Mouse (Mus musculus) C2C12 (cell line): ENCODE measurements around the gene Spem1. TPM values are rescaled to one million over a fixed set of nuclear protein-coding genes. Genes with fewer than 3 reads are reported as not detected.

Source experiments
- H3K27me3 ChIP-seq: one replicate; pipeline ENCODE4 v1.6.1; 2011; ENCODE audit not compliant: control insufficient read depth, insufficient read depth, insufficient read length
- H3K36me3 ChIP-seq: one replicate; pipeline ENCODE4 v1.6.1; 2011; ENCODE audit not compliant: control insufficient read depth, insufficient read depth
- H3K4me3 ChIP-seq: one replicate; pipeline ENCODE4 v1.5.1; 2011; ENCODE audit warnings: mild to moderate bottlenecking, control low read depth; ENCODE audit not compliant: poor library complexity, insufficient read depth, severe bottlenecking
- H3K79me2 ChIP-seq: one replicate; pipeline ENCODE4 v1.6.1; 2011; ENCODE audit not compliant: control insufficient read depth, insufficient read depth
- H3K79me3 ChIP-seq: one replicate; pipeline ENCODE4 v1.6.1; 2011; ENCODE audit warnings: low read depth, control low read depth
- H3ac ChIP-seq: one replicate; pipeline ENCODE3; 2011; ENCODE audit warnings: low read depth; ENCODE audit not compliant: control insufficient read depth, insufficient read length
- CEBPB ChIP-seq: IDR thresholded peaks from one replicate; pipeline ENCODE4 v1.6.1; 2011; ENCODE audit warnings: low read depth, mild to moderate bottlenecking, control low read depth, moderate library complexity
- CTCF ChIP-seq: IDR thresholded peaks from one replicate; pipeline ENCODE4 v1.5.1; 2011; ENCODE audit not compliant: control insufficient read depth, insufficient read depth, insufficient read length
- FOSL1 ChIP-seq: IDR thresholded peaks from one replicate; pipeline ENCODE4 v1.8.0; 2011; ENCODE audit warnings: mild to moderate bottlenecking, low read length; ENCODE audit not compliant: poor library complexity, insufficient read depth, severe bottlenecking
- MAX ChIP-seq: IDR thresholded peaks from one replicate; pipeline ENCODE4 v1.6.1; 2011; ENCODE audit warnings: mild to moderate bottlenecking, control low read depth
- MYOD1 ChIP-seq: IDR thresholded peaks from one replicate; pipeline ENCODE4 v1.6.1; 2011; ENCODE audit warnings: low read depth; ENCODE audit not compliant: control insufficient read depth, insufficient read length
- MYOG ChIP-seq: IDR thresholded peaks from one replicate; pipeline ENCODE4 v1.6.1; 2011; ENCODE audit not compliant: control insufficient read depth, insufficient read length; ENCODE audit errors: extremely low read depth
- USF1 ChIP-seq: IDR thresholded peaks from one replicate; pipeline ENCODE4 v1.6.1; 2011; ENCODE audit warnings: low read depth, mild to moderate bottlenecking, control low read depth, moderate library complexity
- polyA plus RNA-seq: library from polyadenylated mRNA; unstranded; fragments of >200 nt; fragmentation: generic; extraction: Trizol; gene quantifications from one replicate; pipeline ENCODE4 v1.2.1, GENCODE M21; 2012; ENCODE audit warnings: missing spikeins

Spem1 gene
- polyA plus RNA-seq, 1 experiment = not detected

DNA sequence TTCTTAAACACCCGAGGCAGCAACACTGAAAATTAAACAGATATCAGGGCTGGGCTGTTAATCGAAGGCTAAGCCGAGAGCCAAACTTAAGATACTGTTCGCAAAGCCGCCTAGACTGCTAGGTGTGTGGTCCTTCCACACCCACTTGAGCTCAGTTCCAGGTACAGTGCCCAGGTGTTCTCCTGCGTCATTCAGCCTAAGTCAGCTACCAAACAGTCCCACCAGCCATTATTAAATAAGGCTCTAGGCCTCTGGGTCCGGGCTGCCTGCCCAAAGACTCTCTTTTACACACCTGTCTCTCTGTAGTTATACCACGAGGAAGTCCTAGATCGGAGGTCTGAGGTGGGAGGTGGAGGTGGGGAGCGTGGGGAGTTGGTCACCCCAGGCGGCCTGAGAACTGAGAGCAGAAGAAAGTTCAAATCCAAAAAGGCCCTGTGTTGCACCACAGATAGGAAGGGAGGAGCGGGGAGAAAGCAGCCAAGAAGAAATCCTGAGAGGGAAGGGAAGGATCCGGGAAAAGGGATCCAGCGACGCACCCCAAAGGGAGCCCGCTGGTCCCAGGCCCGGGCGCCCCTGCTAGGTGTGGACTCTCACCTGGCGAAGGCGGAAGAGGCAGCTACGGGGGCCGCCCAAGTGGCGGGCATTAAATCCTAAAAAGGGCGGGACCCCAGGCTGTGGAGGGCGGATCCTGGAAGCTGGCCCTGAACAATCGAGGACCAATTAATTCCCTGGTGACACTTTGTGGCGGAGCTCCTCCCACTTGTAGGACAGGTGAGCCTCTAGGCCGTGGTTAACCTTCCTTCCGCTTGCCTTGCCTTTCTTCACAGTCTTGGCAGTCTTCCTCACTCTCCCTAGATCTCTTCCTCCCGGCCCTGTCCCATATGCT, 36.4 kb upstream of the Spem1 start, which contains the start of gene Tnk1:
Gene Tnk1 (minus strand): TSS at position 618 of the 886 bp plus-strand sequence.
- TF ChIP-seq MAX = no peak
- no peak for TF ChIP-seq CTCF
- TF ChIP-seq USF1 = no peak
- no peak for TF ChIP-seq FOSL1
- no peak for TF ChIP-seq CEBPB
- no peak for TF ChIP-seq MYOG
- TF ChIP-seq MYOD1 = no peak
- Histone ChIP-seq H3K4me3 (no peak within 1 kb of the TSS), H3K36me3 (no peaks in the 10 kb centered on the region), H3ac (no peak within 1 kb of the TSS), H3K27me3 (peaks cover 8% of the 10 kb centered on the region), H3K79me2 (no peaks in the 10 kb centered on the region), H3K79me3 (no peaks in the 10 kb centered on the region)

DNA sequence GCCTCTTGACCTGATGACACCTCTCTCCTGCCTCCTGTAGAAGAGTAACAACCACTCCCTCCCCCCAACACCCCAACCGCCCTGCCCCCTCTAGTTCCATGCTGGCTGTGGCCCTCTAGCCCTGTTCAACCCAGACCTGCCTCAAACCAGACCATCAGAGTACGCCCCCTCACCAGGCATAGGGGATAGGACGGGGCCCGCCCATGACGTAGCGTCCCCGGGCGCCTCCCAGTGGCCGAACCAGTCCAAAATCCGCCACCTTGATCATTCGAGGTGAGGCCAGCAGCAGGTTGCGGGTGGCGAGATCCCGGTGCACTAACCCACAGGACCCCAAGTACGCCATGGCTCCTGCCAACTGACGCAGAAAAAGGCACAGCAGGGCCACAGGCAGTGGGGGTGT, 33.4 kb upstream of the Spem1 start:
- peaks cover 15% of the 10 kb centered on the region for H3K36me3 ChIP-seq
- no peak overlapping the region for H3ac ChIP-seq
- H3K4me3 ChIP-seq = no peak overlapping the region
- peak; percentile 53 for TF ChIP-seq CTCF
- TF ChIP-seq FOSL1 = no peak
- no peaks in the 10 kb centered on the region for H3K79me2 ChIP-seq
- H3K27me3 ChIP-seq = peaks cover 8% of the 10 kb centered on the region
- H3K79me3 ChIP-seq = no peaks in the 10 kb centered on the region

DNA sequence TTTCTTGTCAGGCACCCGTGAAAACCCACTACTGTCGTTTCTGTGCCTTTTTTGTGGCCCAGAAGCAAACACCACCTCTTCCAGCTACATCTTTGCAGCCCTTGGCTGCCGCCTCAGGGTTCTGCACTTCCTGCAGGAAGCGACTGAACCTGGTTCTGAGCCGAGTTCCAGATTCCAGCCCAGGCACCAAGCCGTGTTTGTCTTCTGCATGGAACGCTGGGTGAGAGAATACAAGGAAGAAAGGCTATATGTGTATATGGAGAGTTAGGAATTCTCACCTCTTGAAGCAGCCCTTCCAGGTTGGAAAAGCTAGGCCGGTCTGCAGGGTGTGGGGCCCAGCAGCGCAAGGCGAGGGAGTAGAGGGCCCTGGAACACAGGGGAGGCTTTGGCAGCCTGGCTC, 32.7 kb upstream of the Spem1 start:
- Histone ChIP-seq H3K79me3 (no peaks in the 10 kb centered on the region), H3ac (no peak overlapping the region), H3K4me3 (no peak overlapping the region), H3K27me3 (peaks cover 8% of the 10 kb centered on the region), H3K79me2 (no peaks in the 10 kb centered on the region), H3K36me3 (peaks cover 22% of the 10 kb centered on the region)
- no peak for TF ChIP-seq CTCF
- no peak for TF ChIP-seq MYOG
- no peak for TF ChIP-seq CEBPB
- no peak for TF ChIP-seq MYOD1
- TF ChIP-seq USF1 = no peak
- TF ChIP-seq MAX = no peak
- TF ChIP-seq FOSL1 = no peak

GRCm38 (mm10) chr11:69853994-69854393, 32.0 kb upstream of the Spem1 start:
- Histone ChIP-seq H3K79me2 (no peaks in the 10 kb centered on the region), H3K36me3 (peaks cover 28% of the 10 kb centered on the region), H3K4me3 (no peak overlapping the region), H3ac (no peak overlapping the region), H3K27me3 (peaks cover 8% of the 10 kb centered on the region), H3K79me3 (no peaks in the 10 kb centered on the region)
- no peak for TF ChIP-seq FOSL1
- TF ChIP-seq USF1 = peak; percentile 87

GRCm38 (mm10) chr11:69850754-69851153, 28.8 kb upstream of the Spem1 start:
- no peaks in the 10 kb centered on the region for H3K27me3 ChIP-seq
- H3ac ChIP-seq = no peak overlapping the region
- peaks cover 45% of the 10 kb centered on the region for H3K36me3 ChIP-seq
- peaks cover 2% of the 10 kb centered on the region for H3K79me3 ChIP-seq
- peaks cover 22% of the 10 kb centered on the region for H3K79me2 ChIP-seq
- no peak overlapping the region for H3K4me3 ChIP-seq
- no peak for TF ChIP-seq FOSL1
- TF ChIP-seq MYOG = no peak
- TF ChIP-seq MYOD1 = no peak
- no peak for TF ChIP-seq CTCF
- TF ChIP-seq CEBPB = no peak
- no peak for TF ChIP-seq USF1

DNA sequence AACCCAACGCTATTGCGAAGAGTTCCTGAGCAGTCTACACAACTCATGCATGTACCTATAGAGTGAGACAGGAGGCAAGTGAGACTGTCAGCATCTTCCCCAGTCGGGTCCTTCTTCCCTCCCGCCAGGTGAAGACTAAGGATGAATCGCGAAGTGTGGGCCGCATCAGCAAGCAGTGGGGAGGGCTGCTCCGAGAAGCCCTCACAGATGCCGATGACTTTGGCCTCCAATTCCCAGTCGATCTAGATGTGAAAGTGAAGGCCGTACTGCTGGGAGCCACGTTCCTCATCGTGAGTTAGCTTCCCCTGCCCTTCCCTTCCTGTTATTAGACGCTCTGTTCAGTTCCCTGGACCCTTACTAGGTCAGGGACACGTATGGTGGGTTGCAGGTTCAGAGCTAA, 27.9 kb upstream of the Spem1 start:
- Histone ChIP-seq H3K36me3 (peaks cover 45% of the 10 kb centered on the region), H3K79me2 (peaks cover 22% of the 10 kb centered on the region), H3K27me3 (no peaks in the 10 kb centered on the region), H3ac (no peak overlapping the region), H3K4me3 (no peak overlapping the region), H3K79me3 (peaks cover 2% of the 10 kb centered on the region)
- TF ChIP-seq MYOD1 = no peak
- no peak for TF ChIP-seq FOSL1
- no peak for TF ChIP-seq MAX
- no peak for TF ChIP-seq USF1
- TF ChIP-seq CEBPB = no peak
- TF ChIP-seq MYOG = no peak
- TF ChIP-seq CTCF = no peak
